Mouse (Mus musculus) kidney, embryonic 16.5 days (tissue): ENCODE measurements around the gene Gm20388. TPM values are rescaled to one million over a fixed set of nuclear protein-coding genes. Genes with fewer than 3 reads are reported as not detected.

Experiments used
- ATAC-seq: fragments of 200-750 bp; cut with Nextera tagmentation; 2 replicates; pipeline ENCODE4 v1.8.0; 2017; ENCODE audit warnings: moderate TSS enrichment; ENCODE audit not compliant: low FRiP score, low TSS enrichment
- H3K27ac ChIP-seq: fragments of 300-500 bp; sonication (generic); 2 replicates; pipeline ENCODE4 v1.5.1; 2014; ENCODE audit warnings: low read length
- H3K27me3 ChIP-seq: fragments of 300-500 bp; sonication (generic); 2 replicates; pipeline ENCODE4 v1.6.1; 2014; ENCODE audit warnings: low read length, control low read depth, mixed read lengths; ENCODE audit not compliant: insufficient read depth
- H3K36me3 ChIP-seq: fragments of 300-500 bp; sonication (generic); 2 replicates; pipeline ENCODE4 v1.6.1; 2014; ENCODE audit warnings: low read length, control low read depth, mixed read lengths; ENCODE audit not compliant: insufficient read depth
- H3K4me1 ChIP-seq: fragments of 300-500 bp; sonication (generic); 2 replicates; pipeline ENCODE4 v1.6.1; 2014; ENCODE audit warnings: low read length, control low read depth, mixed read lengths; ENCODE audit not compliant: insufficient read depth
- H3K4me2 ChIP-seq: fragments of 300-500 bp; sonication (generic); replicated peaks from 2 replicates; pipeline ENCODE4 v1.6.1; 2014; ENCODE audit warnings: low read depth, low read length
- H3K4me3 ChIP-seq: fragments of 300-500 bp; sonication (generic); 2 replicates; pipeline ENCODE4 v1.5.1; 2014; ENCODE audit warnings: mild to moderate bottlenecking, low read length
- H3K9ac ChIP-seq: fragments of 300-500 bp; sonication (generic); replicated peaks from 2 replicates; pipeline ENCODE4 v1.6.1; 2014; ENCODE audit warnings: low read length
- H3K9me3 ChIP-seq: fragments of 300-500 bp; sonication (generic); 2 replicates; pipeline ENCODE4 v1.6.1; 2016; ENCODE audit warnings: low read length, control low read depth
- WGBS: fragments of 180-500 bp; shearing (Covaris S2); extraction: QIAGEN DNeasy Blood & Tissue Kit; methylation state at CpG from one replicate; pipeline ENCODE4 v1.1.7; 2014; 5-methylcytosine and 5-hydroxymethylcytosine counted together
- polyA plus RNA-seq: library from polyadenylated mRNA; unstranded; fragments of >200 nt; fragmentation: Nextera tagmentation; extraction: Ambion mirVana; gene quantifications from 2 replicates; pipeline ENCODE4 v1.2.1, GENCODE M21; 2015

Gene Gm20388
- polyA plus RNA-seq, 1 experiment from 2014 or later = 7.7 TPM

GRCm38 (mm10) chr8:122579196-122579595 is 2668.6 kb downstream of the Gm20388 start:
- Histone ChIP-seq H3K27me3 (no peaks in the 10 kb centered on the region), H3K9me3 (no peaks in the 10 kb centered on the region), H3K36me3 (no peaks in the 10 kb centered on the region), H3K4me1 (peaks cover 49% of the 10 kb centered on the region), H3K4me2 (no peak overlapping the region), H3K4me3 (no peak overlapping the region), H3K9ac (no peak overlapping the region), H3K27ac (peak overlapping the region; percentile 67; the same call in 1 of the 2 replicates)
- ATAC-seq = no peak
- WGBS = 26% methylated on average over 7 of the region's 7 CpGs

GRCm38 (mm10) chr8:122580926-122581325 is 2670.3 kb downstream of the Gm20388 start:
- Histone ChIP-seq H3K27me3 (no peaks in the 10 kb centered on the region), H3K4me3 (no peak overlapping the region), H3K9ac (no peak overlapping the region), H3K4me1 (peaks cover 38% of the 10 kb centered on the region), H3K27ac (no peak overlapping the region), H3K36me3 (no peaks in the 10 kb centered on the region), H3K9me3 (no peaks in the 10 kb centered on the region), H3K4me2 (no peak overlapping the region)
- no peak for ATAC-seq
- 37% methylated on average over 14 of the region's 15 CpGs for WGBS

GRCm38 (mm10) chr8:122584981-122585380 is 2674.3 kb downstream of the Gm20388 start:
- Histone ChIP-seq H3K9ac (no peak overlapping the region), H3K27me3 (no peaks in the 10 kb centered on the region), H3K4me1 (peaks cover 13% of the 10 kb centered on the region), H3K9me3 (no peaks in the 10 kb centered on the region), H3K4me3 (no peak overlapping the region), H3K27ac (no peak overlapping the region), H3K36me3 (no peaks in the 10 kb centered on the region), H3K4me2 (no peak overlapping the region)
- ATAC-seq = no peak
- WGBS = 83% methylated on average over 9 of the region's 9 CpGs

- H3K9me3 ChIP-seq = no peaks in the 10 kb centered on the region
- H3K9ac ChIP-seq = no peak overlapping the region
- no peaks in the 10 kb centered on the region for H3K36me3 ChIP-seq
- WGBS = 45% methylated on average over 14 of the region's 14 CpGs
- no peak for ATAC-seq
- no peak overlapping the region for H3K4me2 ChIP-seq
- peaks cover 10% of the 10 kb centered on the region for H3K4me1 ChIP-seq
- no peak overlapping the region for H3K4me3 ChIP-seq
- no peak overlapping the region for H3K27ac ChIP-seq
- no peaks in the 10 kb centered on the region for H3K27me3 ChIP-seq
Measured at GRCm38 (mm10) chr8:122585411-122585891, 2674.8 kb downstream of the Gm20388 start.

- Histone ChIP-seq H3K27ac (no peak overlapping the region), H3K4me3 (no peak overlapping the region), H3K4me2 (no peak overlapping the region), H3K4me1 (peaks cover 9% of the 10 kb centered on the region), H3K36me3 (no peaks in the 10 kb centered on the region), H3K9ac (no peak overlapping the region), H3K27me3 (no peaks in the 10 kb centered on the region), H3K9me3 (no peaks in the 10 kb centered on the region)
- WGBS = 54% methylated on average over 7 of the region's 7 CpGs
- no peak for ATAC-seq
Measured at GRCm38 (mm10) chr8:122586171-122586570, 2675.5 kb downstream of the Gm20388 start.

DNA sequence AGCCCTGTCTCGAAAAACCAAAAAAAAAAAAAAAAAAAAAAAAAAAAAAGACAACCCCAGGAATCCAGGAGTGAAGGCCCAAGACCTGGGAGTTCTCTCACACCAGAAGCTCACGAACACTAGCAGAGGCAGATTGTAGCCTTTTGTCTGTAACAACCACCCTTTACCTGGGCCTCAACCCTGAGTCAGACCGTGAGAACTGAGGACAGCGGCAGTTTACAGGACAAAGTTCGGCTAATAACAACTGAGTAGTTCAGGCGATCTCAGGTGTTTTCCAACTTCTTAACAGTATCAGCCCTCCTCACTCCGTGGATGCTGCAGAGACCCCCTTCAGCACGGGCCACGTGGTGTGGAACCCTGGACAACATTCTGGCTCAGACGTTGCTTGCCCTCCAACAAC is 2676.1 kb downstream of the Gm20388 start:
- H3K4me2 ChIP-seq = no peak overlapping the region
- no peak overlapping the region for H3K27ac ChIP-seq
- no peaks in the 10 kb centered on the region for H3K27me3 ChIP-seq
- no peak for ATAC-seq
- no peak overlapping the region for H3K4me3 ChIP-seq
- peaks cover 9% of the 10 kb centered on the region for H3K4me1 ChIP-seq
- 75% methylated on average over 9 of the region's 10 CpGs for WGBS
- H3K36me3 ChIP-seq = no peaks in the 10 kb centered on the region
- H3K9ac ChIP-seq = no peak overlapping the region
- H3K9me3 ChIP-seq = no peaks in the 10 kb centered on the region

DNA sequence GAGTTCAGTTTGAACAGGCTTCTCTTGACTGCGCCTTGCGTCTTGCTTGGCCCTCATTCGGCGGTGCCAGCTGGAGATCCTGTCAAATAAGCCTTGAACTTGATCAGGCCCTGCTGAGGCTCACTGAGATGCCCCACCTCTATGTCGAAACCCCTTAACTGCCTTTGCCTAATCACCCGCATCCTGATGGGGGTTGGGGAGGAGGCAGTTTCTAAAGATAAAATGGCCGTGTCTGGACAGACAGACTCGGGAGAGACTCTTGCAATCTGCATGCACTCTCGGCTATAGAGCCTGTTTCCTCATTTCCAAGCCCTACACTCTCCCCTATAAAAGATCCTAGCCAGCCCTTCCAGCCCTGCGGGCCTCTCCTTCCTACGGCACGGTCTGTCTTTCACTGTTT is 2682.6 kb downstream of the Gm20388 start:
- Histone ChIP-seq H3K27ac (no peak overlapping the region), H3K9ac (no peak overlapping the region), H3K36me3 (0 out of 2 replicates have a peak, but pooled peaks cover 3% of the 10 kb centered on the region), H3K4me2 (no peak overlapping the region), H3K4me3 (no peak overlapping the region), H3K4me1 (no peaks in the 10 kb centered on the region), H3K27me3 (no peaks in the 10 kb centered on the region), H3K9me3 (no peaks in the 10 kb centered on the region)
- no peak for ATAC-seq
- 47% methylated on average over 12 of the region's 12 CpGs for WGBS

GRCm38 (mm10) chr8:122593783-122594507 is 2683.3 kb downstream of the Gm20388 start:
- WGBS = 80% methylated on average over 19 of the region's 19 CpGs
- Histone ChIP-seq H3K4me2 (no peak overlapping the region), H3K27ac (no peak overlapping the region), H3K9me3 (no peaks in the 10 kb centered on the region), H3K4me1 (no peaks in the 10 kb centered on the region), H3K27me3 (no peaks in the 10 kb centered on the region), H3K9ac (no peak overlapping the region), H3K4me3 (no peak overlapping the region), H3K36me3 (0 out of 2 replicates have a peak, but pooled peaks cover 3% of the 10 kb centered on the region)
- ATAC-seq = no peak

DNA sequence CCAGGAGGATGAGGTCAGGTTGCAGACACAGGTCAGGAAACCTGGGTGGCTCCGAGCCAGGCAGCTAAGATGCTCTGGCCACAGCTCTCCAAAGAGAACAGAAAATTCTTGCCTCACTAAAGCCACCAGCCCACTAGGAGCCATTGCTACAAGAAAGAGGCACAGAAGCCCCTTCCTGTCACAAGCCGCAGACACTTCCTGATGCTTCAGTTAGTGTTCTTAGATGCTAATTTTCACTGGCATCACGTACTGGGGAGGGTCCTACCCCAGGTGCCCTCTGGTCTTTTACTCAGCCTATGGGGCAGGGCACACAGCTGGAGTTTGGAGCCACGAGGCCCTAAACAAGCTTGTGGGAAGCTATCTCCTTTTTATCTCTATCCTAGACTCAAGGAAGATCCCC is 2685.4 kb downstream of the Gm20388 start:
- no peaks in the 10 kb centered on the region for H3K4me1 ChIP-seq
- H3K9me3 ChIP-seq = no peaks in the 10 kb centered on the region
- no peak overlapping the region for H3K27ac ChIP-seq
- ATAC-seq = no peak
- H3K27me3 ChIP-seq = no peaks in the 10 kb centered on the region
- 57% methylated on average over 4 of the region's 4 CpGs for WGBS
- H3K36me3 ChIP-seq = 0 out of 2 replicates have a peak, but pooled peaks cover 7% of the 10 kb centered on the region
- H3K4me2 ChIP-seq = no peak overlapping the region
- H3K4me3 ChIP-seq = no peak overlapping the region
- H3K9ac ChIP-seq = no peak overlapping the region

DNA sequence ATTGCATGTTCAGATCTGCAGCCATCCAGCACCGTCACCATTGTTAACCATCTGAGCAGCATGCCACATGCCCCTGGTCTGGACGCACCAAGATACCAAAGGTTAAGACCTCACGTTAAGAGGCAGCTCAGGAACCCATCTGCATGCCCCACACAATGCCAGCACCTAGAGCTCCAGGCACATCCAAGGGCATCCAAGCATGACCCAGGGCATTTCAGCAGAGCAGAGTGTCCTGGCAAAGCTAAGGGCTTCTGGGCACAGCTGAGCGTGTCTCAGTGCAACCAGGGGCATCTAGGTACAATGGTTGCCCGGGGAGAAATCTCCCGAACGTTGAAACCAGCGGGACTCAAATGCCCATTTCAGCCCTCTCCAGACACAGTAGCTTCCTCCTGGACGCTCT is 2690.0 kb downstream of the Gm20388 start:
- no peak overlapping the region for H3K27ac ChIP-seq
- H3K36me3 ChIP-seq = 0 out of 2 replicates have a peak, but pooled peaks cover 4% of the 10 kb centered on the region
- H3K9ac ChIP-seq = no peak overlapping the region
- no peaks in the 10 kb centered on the region for H3K4me1 ChIP-seq
- H3K4me3 ChIP-seq = no peak overlapping the region
- 80% methylated on average over 9 of the region's 9 CpGs for WGBS
- no peak overlapping the region for H3K4me2 ChIP-seq
- H3K27me3 ChIP-seq = no peaks in the 10 kb centered on the region
- ATAC-seq = no peak
- H3K9me3 ChIP-seq = no peaks in the 10 kb centered on the region
